Mouse (Mus musculus) heart, embryonic 14.5 days (tissue): ENCODE measurements around the gene Wdr17. TPM values are rescaled to one million over a fixed set of nuclear protein-coding genes. Genes with fewer than 3 reads are reported as not detected.

Experiments
- ATAC-seq: fragments of 200-750 bp; cut with Nextera tagmentation; 2 replicates; pipeline ENCODE4 v1.8.0; 2017; ENCODE audit warnings: low read depth, moderate TSS enrichment; ENCODE audit not compliant: insufficient number of reproducible peaks, insufficient read depth, low FRiP score
- H3K27ac ChIP-seq, 2 experiments: fragments of 200-500 bp in 1 of 2; fragments of 300-500 bp in 1 of 2; sonication (generic) in 1 of 2; replicated peaks in 1 of 2; 2 replicates each; pipeline ENCODE4 v1.5.1; 2012 to 2014; ENCODE audit warnings: low read depth in 2 of 2, low read length in 2 of 2, control low read depth in 1 of 2, mild to moderate bottlenecking in 1 of 2, mixed read lengths in 1 of 2; ENCODE audit not compliant: control insufficient read depth in 1 of 2, insufficient read depth in 1 of 2
- H3K27me3 ChIP-seq: fragments of 300-500 bp; sonication (generic); 2 replicates; pipeline ENCODE4 v1.6.1; 2014; ENCODE audit warnings: mild to moderate bottlenecking, low read length, control low read depth; ENCODE audit not compliant: control insufficient read depth, insufficient read depth
- H3K36me3 ChIP-seq: fragments of 300-500 bp; sonication (generic); 2 replicates; pipeline ENCODE4 v1.6.1; 2014; ENCODE audit warnings: mild to moderate bottlenecking, control low read depth, low read length, mixed read lengths; ENCODE audit not compliant: control insufficient read depth, insufficient read depth
- H3K4me1 ChIP-seq, 2 experiments: fragments of 200-500 bp in 1 of 2; fragments of 300-500 bp in 1 of 2; sonication (generic) in 1 of 2; 2 replicates each; pipeline ENCODE4 v1.6.1; 2012 to 2014; ENCODE audit warnings: low read length in 2 of 2, control low read depth in 1 of 2, mixed read lengths in 1 of 2; ENCODE audit not compliant: control insufficient read depth in 2 of 2, insufficient read depth in 2 of 2
- H3K4me2 ChIP-seq: fragments of 300-500 bp; sonication (generic); 2 replicates; pipeline ENCODE4 v1.6.1; 2014; ENCODE audit warnings: mild to moderate bottlenecking, low read length
- H3K4me3 ChIP-seq, 2 experiments: fragments of 200-500 bp in 1 of 2; fragments of 300-500 bp in 1 of 2; sonication (generic) in 1 of 2; 2 replicates each; pipeline ENCODE4 v1.5.1; 2012 to 2014; ENCODE audit warnings: low read length in 2 of 2, mild to moderate bottlenecking in 2 of 2, control low read depth in 1 of 2, low read depth in 1 of 2, moderate library complexity in 1 of 2; ENCODE audit not compliant: control insufficient read depth in 1 of 2, insufficient read depth in 1 of 2
- H3K9ac ChIP-seq: fragments of 300-500 bp; sonication (generic); 2 replicates; pipeline ENCODE4 v1.6.1; 2014; ENCODE audit warnings: mild to moderate bottlenecking, low read length
- H3K9me3 ChIP-seq: fragments of 300-500 bp; sonication (generic); 2 replicates; pipeline ENCODE4 v1.6.1; 2016; ENCODE audit warnings: low read length, control low read depth; ENCODE audit not compliant: control insufficient read depth
- WGBS: fragments of 180-500 bp; shearing (Covaris S2); extraction: QIAGEN DNeasy Blood & Tissue Kit; methylation state at CpG from one replicate; pipeline ENCODE4 v1.1.7; 2014; 5-methylcytosine and 5-hydroxymethylcytosine counted together
- polyA plus RNA-seq: library from polyadenylated mRNA; unstranded; fragments of >200 nt; fragmentation: Nextera tagmentation; extraction: Ambion mirVana; gene quantifications from 2 replicates; pipeline ENCODE4 v1.2.1, GENCODE M21; 2014

Gene Wdr17
- polyA plus RNA-seq, 1 experiment from 2014 or later = 0.53 TPM

DNA sequence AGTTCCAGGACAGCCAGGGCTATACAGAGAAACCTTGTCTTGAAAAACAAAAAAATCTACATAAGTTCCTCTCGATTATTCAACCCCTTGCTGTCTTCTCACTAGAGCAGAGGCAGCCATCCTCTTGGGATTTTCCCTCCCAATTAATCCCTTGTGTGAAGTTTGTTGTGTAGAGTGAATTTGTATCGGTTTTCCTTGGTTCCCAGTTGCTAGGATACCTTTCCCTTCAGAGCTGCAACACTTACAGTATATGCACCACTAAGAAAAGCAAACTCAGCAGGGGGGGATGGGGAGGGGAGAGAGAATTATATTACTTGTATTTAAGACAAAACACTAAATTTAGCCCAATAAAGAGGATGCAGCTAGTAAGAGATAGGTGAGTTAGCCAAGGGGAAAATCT lies 290.9 kb downstream of the Wdr17 start:
- H3K4me1 ChIP-seq = peaks cover 6 to 8% of the 10 kb centered on the region in 2 experiments
- H3K9ac ChIP-seq = no peak overlapping the region
- no peak for ATAC-seq
- H3K36me3 ChIP-seq = no peaks in the 10 kb centered on the region
- no peaks in the 10 kb centered on the region for H3K9me3 ChIP-seq
- H3K4me2 ChIP-seq = no peak overlapping the region
- WGBS = 65% methylated on average over 2 of the region's 2 CpGs
- H3K27ac ChIP-seq = no peak overlapping the region
- H3K4me3 ChIP-seq = no peak overlapping the region
- no peaks in the 10 kb centered on the region for H3K27me3 ChIP-seq

DNA sequence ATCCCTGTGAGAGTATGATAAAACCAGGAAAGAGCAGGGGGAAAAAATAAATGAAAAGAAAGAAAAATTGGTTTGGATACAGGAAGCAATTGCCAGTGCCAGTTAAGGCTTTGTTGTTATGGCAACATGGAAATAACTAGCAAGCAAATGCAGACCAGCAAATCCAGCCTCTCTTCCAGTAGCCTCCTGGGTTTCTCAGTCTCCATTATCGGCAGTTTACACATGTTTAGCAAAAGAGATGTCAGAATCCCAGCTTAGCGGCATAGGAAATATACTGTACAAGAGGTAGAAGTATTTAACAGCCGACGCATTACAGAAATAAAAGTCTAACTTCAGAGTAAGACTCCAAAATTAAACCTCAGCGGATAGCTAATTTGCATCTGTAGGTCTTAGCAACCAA lies 292.4 kb downstream of the Wdr17 start:
- H3K36me3 ChIP-seq = no peaks in the 10 kb centered on the region
- H3K4me1 ChIP-seq = no peaks in the 10 kb centered on the region; a peak in 1 of 4 replicates
- H3K27me3 ChIP-seq = no peaks in the 10 kb centered on the region
- 89% methylated on average over 5 of the region's 5 CpGs for WGBS
- no peak overlapping the region for H3K9ac ChIP-seq
- no peaks in the 10 kb centered on the region for H3K9me3 ChIP-seq
- no peak for ATAC-seq
- H3K4me2 ChIP-seq = no peak overlapping the region
- no peak overlapping the region for H3K27ac ChIP-seq
- H3K4me3 ChIP-seq = no peak overlapping the region

DNA sequence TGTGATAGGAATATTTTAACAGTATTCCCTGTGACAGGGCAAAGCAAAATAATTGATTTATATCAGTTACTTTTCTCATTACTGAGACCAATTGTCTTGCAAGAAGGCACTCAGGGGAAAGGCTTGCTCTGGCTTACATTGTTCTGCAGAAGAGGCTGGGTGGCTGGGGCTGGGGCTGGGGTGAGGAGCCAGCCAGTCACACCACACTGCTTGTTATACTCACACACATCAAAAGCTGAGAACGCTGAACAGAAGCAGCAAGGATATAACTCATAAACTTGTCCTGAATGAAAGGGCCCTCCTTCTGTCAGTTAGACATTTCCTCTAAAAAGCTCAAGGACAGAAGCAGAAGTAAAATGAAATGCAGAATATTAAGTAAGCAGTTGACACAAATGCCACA lies 304.1 kb downstream of the Wdr17 start:
- H3K4me1 ChIP-seq = peaks cover 2 to 5% of the 10 kb centered on the region in 2 experiments; a peak in 3 of 4 replicates
- no peak for ATAC-seq
- no peaks in the 10 kb centered on the region for H3K27me3 ChIP-seq
- no peak overlapping the region for H3K4me2 ChIP-seq
- H3K4me3 ChIP-seq = no peak overlapping the region
- H3K36me3 ChIP-seq = no peaks in the 10 kb centered on the region
- H3K9ac ChIP-seq = no peak overlapping the region
- 56% methylated on average over 1 of the region's 1 CpGs for WGBS
- no peak overlapping the region for H3K27ac ChIP-seq
- peaks cover 5% of the 10 kb centered on the region for H3K9me3 ChIP-seq

DNA sequence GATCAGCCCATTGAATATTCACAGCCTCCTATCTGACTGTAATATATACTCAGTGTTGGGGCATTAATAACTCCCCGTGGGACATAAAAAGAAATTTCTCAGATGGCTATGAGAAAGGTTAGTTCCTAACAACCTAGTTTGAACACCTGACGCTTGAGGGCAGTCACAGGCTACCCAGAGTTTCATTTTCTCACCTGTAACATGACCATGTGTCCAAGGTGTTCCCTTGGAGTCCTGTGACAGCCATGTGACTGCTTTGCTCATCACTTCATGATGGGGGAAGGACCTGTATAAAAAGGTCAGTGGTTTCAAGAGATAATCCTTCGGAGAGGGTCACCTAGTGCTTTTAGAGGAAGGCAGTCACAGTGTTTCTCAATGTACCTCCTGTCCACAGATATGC lies 305.5 kb downstream of the Wdr17 start:
- WGBS = 65% methylated on average over 3 of the region's 3 CpGs
- Histone ChIP-seq H3K4me3 (no peak overlapping the region), H3K4me1 (peaks cover 2 to 5% of the 10 kb centered on the region in 2 experiments), H3K4me2 (no peak overlapping the region), H3K27ac (no peak overlapping the region), H3K9ac (no peak overlapping the region), H3K27me3 (no peaks in the 10 kb centered on the region), H3K9me3 (no peaks in the 10 kb centered on the region), H3K36me3 (no peaks in the 10 kb centered on the region)
- ATAC-seq = no peak

Other genes with a start within 250 kb of the Wdr17 start
- gene Gpm6a, start 67.7 kb upstream of the Wdr17 start, polyA plus RNA-seq = 24.5 and 24.8 TPM in 2 replicates